Mouse (Mus musculus) E14TG2a.4 (cell line): Measurements from ENCODE around the gene Creb3l2.

Source experiments
- H3K27me3 ChIP-seq: 2 replicates; pipeline ENCODE4 v1.6.1; 2014; ENCODE audit warnings: low read length, control low read depth; ENCODE audit not compliant: insufficient read depth
- H3K36me3 ChIP-seq: 2 replicates; pipeline ENCODE4 v1.6.1; 2014; ENCODE audit warnings: low read length, control low read depth; ENCODE audit not compliant: insufficient read depth
- H3K4me1 ChIP-seq: replicated peaks from 2 replicates; pipeline ENCODE4 v1.6.1; 2014; ENCODE audit warnings: low read depth, low read length, control low read depth
- H3K4me3 ChIP-seq: replicated peaks from 2 replicates; pipeline ENCODE4 v1.5.1; 2014; ENCODE audit warnings: mild to moderate bottlenecking, low read length
- H3K9me3 ChIP-seq: 2 replicates; pipeline ENCODE4 v1.6.1; 2014; ENCODE audit warnings: low read length, control low read depth
- CTCF ChIP-seq: conservative IDR thresholded peaks from 2 replicates; pipeline ENCODE4 v1.5.1; 2014; ENCODE audit warnings: low read length
- NANOG ChIP-seq: IDR thresholded peaks from 2 replicates; pipeline ENCODE4 v1.6.1; 2014; ENCODE audit warnings: borderline replicate concordance, low read length, mixed read lengths
- POU5F1 ChIP-seq: IDR thresholded peaks from 2 replicates; pipeline ENCODE4 v1.6.1; 2014; ENCODE audit warnings: low read length, borderline replicate concordance

The Creb3l2 gene

DNA sequence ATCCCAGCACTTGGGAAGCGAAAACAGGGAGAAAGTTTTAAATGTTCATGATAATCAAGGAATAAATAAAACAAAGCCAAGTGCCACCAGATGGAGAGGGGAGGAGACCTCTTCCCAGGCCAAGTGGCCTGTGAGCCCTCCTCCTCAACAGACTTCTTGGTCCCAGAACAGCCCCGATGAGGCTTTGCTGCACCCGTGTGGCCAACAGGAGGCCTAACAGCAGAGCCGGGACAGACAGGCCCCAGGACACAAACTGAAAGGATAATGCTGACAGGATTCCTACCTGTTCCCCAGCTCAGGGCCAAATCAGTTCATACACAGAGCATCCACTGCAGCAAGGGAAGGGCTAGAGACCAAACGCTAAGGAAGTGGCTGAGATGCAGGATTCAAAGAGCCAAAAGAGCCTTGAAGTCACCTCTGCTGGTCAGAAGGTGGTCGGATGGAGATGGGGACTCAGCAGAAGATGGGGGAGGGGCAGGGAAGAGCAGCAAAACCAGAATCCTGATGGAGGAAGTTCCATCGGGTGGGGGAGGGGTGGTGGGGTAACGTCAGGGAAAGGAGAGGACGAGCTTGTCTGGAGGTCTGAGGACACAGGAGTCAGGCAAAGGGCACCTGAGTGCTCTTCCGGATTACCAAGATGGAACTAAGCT is 90.1 kb downstream of the Creb3l2 start:
- Histone ChIP-seq H3K4me3 (0 out of 2 replicates have a peak overlapping the region, but pooled peaks have one; percentile 29), H3K9me3 (peaks cover 7% of the 10 kb centered on the region; the same call in 1 of the 2 replicates)
- TF ChIP-seq CTCF, result peak; percentile 95
- no peak for TF ChIP-seq NANOG

DNA sequence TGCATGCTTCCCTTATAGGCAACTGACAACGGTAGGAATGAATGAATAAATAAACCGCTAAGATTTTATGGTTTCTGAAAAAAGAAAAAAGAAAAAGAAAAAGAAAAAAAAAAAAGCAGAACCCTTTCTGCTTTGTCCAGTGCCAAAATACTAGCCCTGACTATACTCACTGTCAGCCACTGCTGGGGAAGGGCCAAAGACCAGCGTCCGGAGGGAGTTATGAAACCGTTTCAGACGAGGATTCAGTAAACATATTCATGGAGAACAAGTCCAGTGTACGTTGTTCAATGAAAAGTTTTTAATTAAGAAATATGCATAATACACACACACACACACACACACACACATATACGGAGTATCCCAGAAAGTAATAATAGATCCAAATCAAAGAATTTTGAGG is 91.6 kb downstream of the Creb3l2 start:
- H3K4me3 ChIP-seq, result no peak overlapping the region
- H3K9me3 ChIP-seq, result no peaks in the 10 kb centered on the region
- peaks cover 8% of the 10 kb centered on the region; the same call in 1 of the 2 replicates for H3K36me3 ChIP-seq
- no peaks in the 10 kb centered on the region; the same call in 1 of the 2 replicates for H3K27me3 ChIP-seq
- peaks cover 20% of the 10 kb centered on the region for H3K4me1 ChIP-seq
- no peak for TF ChIP-seq NANOG
- no peak for TF ChIP-seq CTCF
- TF ChIP-seq POU5F1, result no peak

More for the DNA sequence above, 90.1 kb downstream of the Creb3l2 start:
- Histone ChIP-seq H3K27me3 (no peaks in the 10 kb centered on the region; the same call in 1 of the 2 replicates), H3K36me3 (peaks cover 14% of the 10 kb centered on the region), H3K4me1 (peaks cover 24% of the 10 kb centered on the region)

DNA sequence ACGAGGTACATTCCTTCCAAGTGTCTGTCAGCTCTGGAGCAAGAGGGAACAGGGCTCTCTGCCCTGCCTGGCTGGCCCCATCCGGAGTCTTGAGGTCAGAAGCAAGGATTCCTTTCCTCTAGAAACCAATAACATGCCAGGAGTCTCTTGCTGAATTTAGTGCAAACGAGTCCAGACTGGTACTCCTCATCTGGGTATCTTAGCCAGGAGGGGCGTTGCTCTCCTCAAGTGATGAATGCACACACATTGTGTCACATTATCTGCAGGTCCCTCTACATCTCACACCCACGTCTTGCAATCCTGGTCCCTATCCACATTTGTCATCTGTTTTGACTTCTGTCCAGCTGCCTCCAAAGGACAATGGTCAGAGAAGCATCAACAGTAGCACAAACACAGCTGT is 94.3 kb downstream of the Creb3l2 start:
- Histone ChIP-seq H3K4me1 (peaks cover 14% of the 10 kb centered on the region), H3K27me3 (no peaks in the 10 kb centered on the region), H3K36me3 (no peaks in the 10 kb centered on the region), H3K9me3 (no peaks in the 10 kb centered on the region), H3K4me3 (no peak overlapping the region)
- TF ChIP-seq NANOG (no peak), CTCF (no peak), POU5F1 (no peak)

DNA sequence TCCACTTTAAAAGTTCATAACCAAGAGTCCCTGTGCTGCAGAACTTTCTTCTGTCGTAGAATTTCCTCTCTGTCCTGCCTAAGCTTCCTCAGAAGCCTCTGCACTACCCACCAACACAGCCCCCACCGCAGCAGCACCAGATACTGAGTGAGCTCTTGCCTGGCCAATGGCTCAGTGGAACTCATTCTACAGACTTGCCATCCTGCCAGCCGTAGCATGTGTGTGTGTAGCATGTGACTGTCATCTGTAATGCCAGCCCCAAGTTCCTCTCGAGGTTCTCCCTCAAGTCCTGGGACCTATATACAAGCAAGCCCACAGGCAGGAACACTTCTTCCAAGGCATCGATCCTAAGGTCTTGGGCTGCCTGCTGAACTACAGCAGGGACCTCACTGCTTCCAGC is 103.9 kb downstream of the Creb3l2 start:
- no peak overlapping the region for H3K4me3 ChIP-seq
- TF ChIP-seq CTCF (no peak), NANOG (no peak), POU5F1 (no peak)
- H3K4me1 ChIP-seq, result peaks cover 43% of the 10 kb centered on the region
- no peaks in the 10 kb centered on the region; the same call in none of the 2 replicates for H3K27me3 ChIP-seq
- peaks cover 9% of the 10 kb centered on the region for H3K9me3 ChIP-seq
- peaks cover 18% of the 10 kb centered on the region for H3K36me3 ChIP-seq

DNA sequence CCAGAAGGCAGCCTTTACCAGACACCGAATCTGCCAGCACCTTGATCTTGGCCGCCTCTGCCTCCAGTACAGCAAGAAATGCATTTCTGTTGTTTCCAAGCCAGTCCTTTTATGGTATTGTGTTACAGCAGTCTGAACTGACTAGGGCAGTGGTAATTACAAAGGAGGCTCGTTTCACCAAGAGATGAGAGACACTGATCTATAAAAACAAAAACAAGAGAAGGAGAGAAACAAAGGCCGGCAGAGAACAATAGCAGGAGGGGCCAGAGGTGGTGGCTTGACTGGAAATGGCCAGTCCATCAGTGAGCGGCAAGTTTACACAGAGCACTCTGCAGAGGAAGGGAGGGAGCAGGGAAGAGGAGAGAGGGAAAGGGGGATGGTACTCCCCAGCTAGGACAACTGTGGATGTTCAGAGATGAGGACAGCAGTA is 105.1 kb downstream of the Creb3l2 start:
- no peak for TF ChIP-seq POU5F1
- TF ChIP-seq NANOG, result no peak; the same call in 1 of the 2 replicates
- no peak for TF ChIP-seq CTCF
- H3K9me3 ChIP-seq, result peaks cover 9% of the 10 kb centered on the region
- peak overlapping the region; percentile 26; the same call in 1 of the 2 replicates for H3K4me3 ChIP-seq
- H3K27me3 ChIP-seq, result peaks cover 4% of the 10 kb centered on the region
- H3K4me1 ChIP-seq, result peaks cover 55% of the 10 kb centered on the region
- H3K36me3 ChIP-seq, result peaks cover 21% of the 10 kb centered on the region

DNA sequence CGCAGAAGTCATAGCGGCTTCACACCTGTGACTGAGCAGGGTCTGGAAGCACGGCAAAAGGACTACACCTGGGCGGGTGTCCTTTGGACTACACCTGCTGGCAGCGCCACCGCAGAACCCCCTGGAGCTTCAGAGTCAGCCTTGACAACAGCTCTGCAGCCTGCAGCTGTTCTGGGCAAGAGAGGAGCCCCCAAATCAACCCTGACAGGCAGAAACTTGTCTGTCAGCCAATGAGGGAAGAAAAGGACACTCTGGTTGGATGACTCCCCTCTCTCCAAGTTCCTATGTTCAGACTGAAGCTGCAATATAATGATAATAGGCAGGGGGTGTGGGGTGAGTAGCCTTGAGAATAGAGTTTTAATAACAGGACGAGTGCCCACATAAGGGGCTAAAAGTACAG is 105.6 kb downstream of the Creb3l2 start:
- H3K27me3 ChIP-seq, result peaks cover 7% of the 10 kb centered on the region
- peaks cover 56% of the 10 kb centered on the region for H3K4me1 ChIP-seq
- TF ChIP-seq CTCF, result no peak
- no peak for TF ChIP-seq NANOG
- no peak for TF ChIP-seq POU5F1
- H3K36me3 ChIP-seq, result peaks cover 25% of the 10 kb centered on the region
- peaks cover 9% of the 10 kb centered on the region for H3K9me3 ChIP-seq
- H3K4me3 ChIP-seq, result peak overlapping the region; percentile 26; the same call in 1 of the 2 replicates

DNA sequence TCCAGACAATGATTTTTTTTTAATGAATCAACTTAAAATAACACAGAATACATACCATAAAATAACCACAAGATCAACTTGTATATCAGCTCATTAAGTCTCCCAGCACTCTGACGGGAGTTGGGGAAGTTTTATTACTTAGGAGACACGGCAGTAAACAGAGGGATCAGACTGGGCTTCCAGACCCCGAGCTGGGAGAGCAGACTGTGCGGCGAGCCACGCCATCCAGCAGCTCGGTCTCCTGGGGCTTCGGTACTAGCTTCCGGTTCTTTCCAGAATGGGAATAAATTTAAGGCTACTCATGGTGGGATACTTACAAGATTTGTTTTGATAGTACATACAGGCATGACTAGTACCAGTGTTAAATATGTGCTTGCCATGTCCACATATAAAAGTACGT is 109.1 kb downstream of the Creb3l2 start:
- Histone ChIP-seq H3K4me3 (no peak overlapping the region), H3K4me1 (peaks cover 64% of the 10 kb centered on the region), H3K36me3 (peaks cover 25% of the 10 kb centered on the region), H3K9me3 (peaks cover 9% of the 10 kb centered on the region), H3K27me3 (peaks cover 11% of the 10 kb centered on the region)
- TF ChIP-seq NANOG (no peak), POU5F1 (no peak), CTCF (no peak)

DNA sequence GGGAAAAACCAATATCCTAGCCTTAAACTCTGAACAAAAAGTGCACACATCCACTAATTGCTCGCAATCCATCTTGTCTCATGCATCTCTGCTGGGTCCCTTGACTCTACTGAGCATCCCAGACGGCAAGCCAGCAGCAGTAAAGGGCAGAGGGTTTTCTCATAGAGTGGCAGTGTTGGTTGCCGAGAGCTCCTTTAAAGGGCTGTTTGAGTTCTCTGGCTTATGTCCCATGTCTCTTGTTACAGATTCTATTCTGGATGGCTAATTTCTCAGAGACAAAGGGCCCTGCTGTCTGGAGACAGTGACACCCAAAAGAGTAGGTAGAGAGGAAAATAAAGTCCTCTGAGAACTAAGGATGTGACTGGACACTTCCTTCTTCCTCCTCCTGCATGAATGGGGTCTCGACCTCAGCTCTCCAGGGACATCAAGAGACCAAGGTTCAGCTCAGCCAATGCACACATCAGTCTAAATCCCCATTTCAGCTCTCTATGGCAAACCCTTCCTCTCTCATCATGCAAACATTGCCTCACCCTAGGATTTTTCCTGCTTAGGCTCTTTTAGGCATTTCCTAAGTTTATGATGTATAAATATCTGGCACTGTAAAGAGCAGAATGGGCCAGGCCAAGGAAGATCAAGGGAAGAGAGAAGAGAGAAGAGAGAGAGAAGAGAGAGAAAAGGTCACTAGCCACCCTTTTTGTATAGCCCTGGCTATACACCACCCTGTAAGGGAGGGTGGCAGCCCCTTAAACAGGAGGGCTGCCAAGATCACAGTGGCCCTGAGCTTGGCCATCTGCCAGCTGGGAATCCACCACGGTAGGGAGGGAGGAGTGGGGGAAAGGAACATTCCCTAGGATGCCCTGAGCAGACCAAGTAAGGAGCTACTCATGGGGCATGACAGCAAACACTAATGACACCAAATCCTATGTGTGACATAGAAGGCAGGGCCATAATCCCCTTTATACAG is 111.8 kb downstream of the Creb3l2 start:
- Histone ChIP-seq H3K4me1 (peaks cover 52% of the 10 kb centered on the region), H3K9me3 (no peaks in the 10 kb centered on the region), H3K27me3 (peaks cover 11% of the 10 kb centered on the region; the same call in 1 of the 2 replicates)

More for the DNA sequence above, 111.8 kb downstream of the Creb3l2 start:
- Histone ChIP-seq H3K4me3 (no peak overlapping the region), H3K36me3 (peaks cover 14% of the 10 kb centered on the region)
- TF ChIP-seq NANOG (no peak), POU5F1 (no peak), CTCF (no peak)
